Mouse (Mus musculus) layer of hippocampus, adult 11-12 months (tissue): ENCODE measurements around the gene Cyb5r4.
"Not testable (repeated sequence)": the region's sequence is repeated elsewhere in the genome, so short reads cannot be mapped to it uniquely, and the experiment has no call there.

Experiments
- DNase-seq: peaks from one replicate; pipeline ENCODE4 v3.0.0; 2022; ENCODE audit warnings: low spot score

Gene Cyb5r4

GRCm38 (mm10) chr9:87021778-87022523 lies at the start of gene Cyb5r4:
Gene Cyb5r4, plus strand, starts transcription at chr9:87022014.
- DNase-seq, result peak; percentile 96

- DNase-seq, result not testable (repeated sequence)
Measured at GRCm38 (mm10) chr9:86972471-86972870, 49.3 kb upstream of the Cyb5r4 start.

- DNase-seq, result peak; percentile 15
Measured at GRCm38 (mm10) chr9:86973562-86973961, 48.3 kb upstream of the Cyb5r4 start.

- DNase-seq, result peak; percentile 37
Measured at GRCm38 (mm10) chr9:86976896-86977295, 44.9 kb upstream of the Cyb5r4 start.

GRCm38 (mm10) chr9:86978257-86978907 lies 43.4 kb upstream of the Cyb5r4 start:
- DNase-seq, result no peak

GRCm38 (mm10) chr9:86980048-86980447 lies 41.8 kb upstream of the Cyb5r4 start:
- DNase-seq, result no peak

GRCm38 (mm10) chr9:86980942-86981341 lies 40.9 kb upstream of the Cyb5r4 start:
- DNase-seq, result no peak

GRCm38 (mm10) chr9:86981551-86981950 lies 40.3 kb upstream of the Cyb5r4 start:
- no peak for DNase-seq

GRCm38 (mm10) chr9:86984583-86984982 lies 37.2 kb upstream of the Cyb5r4 start:
- DNase-seq, result no peak

- no peak for DNase-seq
Measured at GRCm38 (mm10) chr9:86985105-86985504, 36.7 kb upstream of the Cyb5r4 start.

GRCm38 (mm10) chr9:86986703-86987296 lies 35.0 kb upstream of the Cyb5r4 start:
- no peak for DNase-seq

GRCm38 (mm10) chr9:86989822-86990221 lies 32.0 kb upstream of the Cyb5r4 start:
- no peak for DNase-seq

GRCm38 (mm10) chr9:86991758-86992157 lies 30.1 kb upstream of the Cyb5r4 start:
- DNase-seq, result no peak

- no peak for DNase-seq
Measured at GRCm38 (mm10) chr9:86997046-86997691, 24.6 kb upstream of the Cyb5r4 start.

- peak; percentile 22 for DNase-seq
Measured at GRCm38 (mm10) chr9:86999956-87000582, 21.7 kb upstream of the Cyb5r4 start.

GRCm38 (mm10) chr9:87004701-87005434 lies 16.9 kb upstream of the Cyb5r4 start:
- DNase-seq, result no peak

- DNase-seq, result no peak
Measured at GRCm38 (mm10) chr9:87005435-87005779, 16.4 kb upstream of the Cyb5r4 start.

- no peak for DNase-seq
Measured at GRCm38 (mm10) chr9:87008507-87008906, 13.3 kb upstream of the Cyb5r4 start.

- no peak for DNase-seq
Measured at GRCm38 (mm10) chr9:87008919-87009318, 12.9 kb upstream of the Cyb5r4 start.

- peak; percentile 54 for DNase-seq
Measured at GRCm38 (mm10) chr9:87015288-87015937, 6.4 kb upstream of the Cyb5r4 start, which contains the start of gene Ripply2. Gene Ripply2, plus strand, starts transcription at chr9:87015537.

- DNase-seq, result no peak
Measured at GRCm38 (mm10) chr9:87015938-87016294, 5.9 kb upstream of the Cyb5r4 start.
